Mouse (Mus musculus) heart, postnatal 0 days (tissue): ENCODE results near the gene Galnt6. TPM values are rescaled to one million over a fixed set of nuclear protein-coding genes. Genes with fewer than 3 reads are reported as not detected.

ENCODE experiments used
- ATAC-seq: fragments of 200-750 bp; cut with Nextera tagmentation; 2 replicates; pipeline ENCODE4 v1.8.0; 2017; ENCODE audit warnings: low read depth, moderate number of reproducible peaks, moderate library complexity; ENCODE audit not compliant: insufficient read depth
- DNase-seq: peaks from one replicate; pipeline ENCODE4 v3.0.0-alpha.2; 2016; ENCODE audit warnings: low spot score
- H3K27ac ChIP-seq: fragments of 300-500 bp; sonication (generic); 2 replicates; pipeline ENCODE4 v1.5.1; 2014; ENCODE audit warnings: low read depth, mild to moderate bottlenecking
- H3K27me3 ChIP-seq: fragments of 300-500 bp; sonication (generic); 2 replicates; pipeline ENCODE4 v1.6.1; 2014; ENCODE audit warnings: low read length, mixed read lengths; ENCODE audit not compliant: control insufficient read depth, insufficient read depth
- H3K36me3 ChIP-seq: fragments of 300-500 bp; sonication (generic); replicated peaks from 2 replicates; pipeline ENCODE4 v1.6.1; 2014; ENCODE audit warnings: low read length, mixed read lengths; ENCODE audit not compliant: control insufficient read depth, insufficient read depth
- H3K4me1 ChIP-seq: fragments of 300-500 bp; sonication (generic); 2 replicates; pipeline ENCODE4 v1.6.1; 2014; ENCODE audit warnings: antibody characterized with exemption; ENCODE audit not compliant: control insufficient read depth, insufficient read depth
- H3K4me2 ChIP-seq: fragments of 300-500 bp; sonication (generic); 2 replicates; pipeline ENCODE4 v1.6.1; 2014; ENCODE audit warnings: low read depth, mild to moderate bottlenecking, low read length, moderate library complexity
- H3K4me3 ChIP-seq: fragments of 300-500 bp; sonication (generic); 2 replicates; pipeline ENCODE4 v1.5.1; 2014; ENCODE audit warnings: low read depth, low read length
- H3K9ac ChIP-seq: fragments of 300-500 bp; sonication (generic); replicated peaks from 2 replicates; pipeline ENCODE4 v1.6.1; 2014; ENCODE audit warnings: low read depth, low read length, mixed read lengths
- H3K9me3 ChIP-seq: fragments of 300-500 bp; sonication (generic); replicated peaks from 2 replicates; pipeline ENCODE4 v1.6.1; 2016; ENCODE audit warnings: low read length; ENCODE audit not compliant: control insufficient read depth
- CTCF ChIP-seq: IDR thresholded peaks from 2 replicates; pipeline ENCODE4 v1.5.1; 2016; ENCODE audit warnings: antibody characterized with exemption, control low read depth, low read depth
- EP300 ChIP-seq: IDR thresholded peaks from 2 replicates; pipeline ENCODE4 v1.6.1; 2016; ENCODE audit warnings: antibody characterized with exemption, low read depth
- WGBS: fragments of 180-500 bp; shearing (Covaris S2); extraction: QIAGEN DNeasy Blood & Tissue Kit; methylation state at CpG from one replicate; pipeline ENCODE4 v1.1.7; 2014; 5-methylcytosine and 5-hydroxymethylcytosine counted together
- polyA plus RNA-seq: library from polyadenylated mRNA; unstranded; fragments of >200 nt; fragmentation: Nextera tagmentation; extraction: Ambion mirVana; gene quantifications from 2 replicates; pipeline ENCODE4 v1.2.1, GENCODE M21; 2015
- total RNA-seq: library from RNA; depleted of rRNA; stranded (reverse); fragments of >200 nt; gene quantifications from 2 replicates; pipeline ENCODE4 v1.2.3, GENCODE M21; 2014; ENCODE audit warnings: low replicate concordance

The Galnt6 gene
- total and polyA plus RNA-seq, 2 experiments from 2014 or later: 0.46 to 0.92 TPM

DNA sequence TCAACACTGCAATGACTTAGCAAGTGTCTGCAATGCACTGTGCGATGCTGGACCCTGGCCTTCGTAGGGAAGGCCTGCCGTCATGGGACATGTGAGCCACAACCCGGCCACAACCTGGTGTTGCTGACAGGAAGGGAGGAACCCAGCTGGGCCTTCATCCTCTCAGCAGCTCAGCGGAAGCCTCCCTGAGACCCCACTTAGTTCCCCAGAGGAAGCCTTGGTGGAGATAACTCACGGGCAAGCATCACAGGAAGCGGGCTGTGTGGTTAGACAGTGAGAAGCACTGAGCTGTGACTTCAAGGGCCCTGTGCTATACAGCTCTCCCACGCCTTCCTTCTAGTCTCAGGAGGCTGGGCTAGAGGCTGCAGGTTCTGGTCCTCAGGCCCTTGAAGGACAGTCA is 22.9 kb downstream of the Galnt6 start:
- peaks cover 12% of the 10 kb centered on the region for H3K27me3 ChIP-seq
- no peak overlapping the region for H3K4me3 ChIP-seq
- ATAC-seq: peak; percentile 44; the same call in 1 of the 2 replicates
- 42% methylated on average over 8 of the region's 8 CpGs for WGBS
- no peak for DNase-seq
- H3K9ac ChIP-seq: no peak overlapping the region
- H3K27ac ChIP-seq: 0 out of 2 replicates have a peak overlapping the region, but pooled peaks have one; percentile 3
- no peaks in the 10 kb centered on the region for H3K36me3 ChIP-seq
- no peaks in the 10 kb centered on the region for H3K4me1 ChIP-seq
- no peaks in the 10 kb centered on the region for H3K9me3 ChIP-seq
- H3K4me2 ChIP-seq: no peak overlapping the region
- no peak for TF ChIP-seq EP300
- no peak for TF ChIP-seq CTCF

DNA sequence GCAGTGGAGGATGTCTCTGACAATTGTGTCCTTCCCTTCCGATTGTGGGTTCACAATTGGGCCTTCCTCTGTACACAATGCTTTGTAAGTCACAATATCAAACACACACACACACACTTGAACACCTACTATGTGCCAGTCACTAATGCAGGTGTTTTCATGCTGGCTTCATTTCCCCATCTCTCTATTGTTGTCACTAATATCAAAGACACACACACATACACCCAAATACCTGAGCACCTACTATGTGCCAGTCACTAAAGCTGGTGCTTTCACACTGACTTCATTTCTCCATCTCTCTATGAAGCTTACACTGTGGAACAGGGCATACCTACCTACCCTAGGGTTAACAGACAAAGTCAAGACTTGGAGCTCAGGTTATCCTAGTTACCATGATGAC is 23.8 kb downstream of the Galnt6 start:
- Histone ChIP-seq H3K4me3 (no peak overlapping the region), H3K9me3 (no peaks in the 10 kb centered on the region), H3K36me3 (no peaks in the 10 kb centered on the region), H3K4me1 (no peaks in the 10 kb centered on the region), H3K27ac (no peak overlapping the region), H3K27me3 (peaks cover 12% of the 10 kb centered on the region), H3K9ac (no peak overlapping the region), H3K4me2 (no peak overlapping the region)
- WGBS: 80% methylated on average over 1 of the region's 1 CpGs
- DNase-seq (no peak), ATAC-seq (no peak)
- TF ChIP-seq EP300: no peak
- no peak for TF ChIP-seq CTCF

DNA sequence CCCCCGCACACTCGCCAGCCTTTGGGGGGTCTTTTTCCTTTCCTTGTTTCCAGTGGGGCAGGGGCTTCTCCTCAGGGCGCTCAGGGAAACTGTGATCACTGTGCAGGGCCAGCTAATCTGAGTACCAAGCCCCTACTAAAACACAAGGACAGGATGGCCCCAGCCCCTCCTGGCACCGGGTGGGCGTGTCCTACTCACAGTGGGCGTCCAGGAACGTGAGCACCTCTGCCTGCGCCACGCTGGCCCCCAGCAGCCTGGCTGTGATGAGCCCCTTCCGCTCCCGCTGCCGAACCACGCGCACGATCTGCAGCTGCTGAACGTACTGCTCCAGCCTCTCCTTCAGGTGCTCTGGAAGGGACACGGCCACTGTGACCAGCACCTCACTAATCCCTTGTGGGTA is 25.3 kb downstream of the Galnt6 start:
- no peak for TF ChIP-seq EP300
- TF ChIP-seq CTCF: no peak
- H3K4me1 ChIP-seq: no peaks in the 10 kb centered on the region
- H3K27me3 ChIP-seq: peaks cover 12% of the 10 kb centered on the region
- DNase-seq (no peak), ATAC-seq (no peak)
- H3K36me3 ChIP-seq: no peaks in the 10 kb centered on the region
- no peak overlapping the region; the same call in 1 of the 2 replicates for H3K9ac ChIP-seq
- H3K27ac ChIP-seq: no peak overlapping the region
- H3K4me3 ChIP-seq: no peak overlapping the region
- H3K4me2 ChIP-seq: no peak overlapping the region
- whole genome bisulfite sequencing: 10% methylated on average over 17 of the region's 17 CpGs
- H3K9me3 ChIP-seq: no peaks in the 10 kb centered on the region

DNA sequence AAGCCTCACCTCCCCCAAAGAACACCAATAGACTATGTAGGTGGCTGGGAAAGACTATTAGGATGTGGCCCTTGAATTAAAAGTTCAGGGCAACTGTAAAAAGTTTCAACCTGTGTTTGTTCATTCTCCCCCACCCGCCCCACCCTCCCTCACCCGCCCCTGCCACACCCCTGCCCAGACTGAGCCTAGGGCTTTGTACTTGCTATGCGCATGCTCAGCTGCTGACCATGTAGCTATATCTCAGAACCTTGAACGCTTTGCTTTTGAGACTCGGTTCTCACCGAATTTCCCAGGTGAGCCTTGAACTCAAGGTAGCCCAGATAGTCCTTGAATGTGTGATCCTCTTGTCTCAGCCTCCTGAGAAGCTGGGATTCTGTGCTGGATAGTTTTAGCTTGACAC is 27.3 kb downstream of the Galnt6 start:
- Histone ChIP-seq H3K36me3 (no peaks in the 10 kb centered on the region), H3K4me1 (no peaks in the 10 kb centered on the region), H3K9me3 (no peaks in the 10 kb centered on the region), H3K4me3 (no peak overlapping the region), H3K27me3 (peaks cover 12% of the 10 kb centered on the region), H3K27ac (no peak overlapping the region), H3K9ac (no peak overlapping the region), H3K4me2 (no peak overlapping the region)
- TF ChIP-seq CTCF: no peak
- no peak for TF ChIP-seq EP300
- no peak for ATAC-seq
- DNase-seq: no peak
- 68% methylated on average over 6 of the region's 6 CpGs for WGBS

DNA sequence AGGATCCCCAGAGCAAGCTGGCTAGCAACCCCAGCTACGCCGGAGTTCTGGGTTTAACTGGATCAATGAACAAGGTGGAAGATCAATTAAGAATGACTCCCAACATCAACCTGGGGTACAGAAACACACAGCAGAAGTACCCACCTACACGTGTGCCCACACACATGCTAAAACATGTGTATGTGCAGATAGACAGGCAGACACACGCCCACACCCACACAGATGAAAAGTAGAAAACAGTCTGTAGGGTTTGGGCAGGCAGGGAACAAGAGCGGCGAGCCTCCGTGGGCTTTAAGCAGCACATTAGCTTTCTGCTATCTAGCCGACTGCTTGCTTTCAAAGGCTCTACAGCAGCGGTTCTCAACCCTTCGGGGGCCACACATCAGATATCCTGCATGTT is 28.1 kb downstream of the Galnt6 start:
- H3K27me3 ChIP-seq: peaks cover 12% of the 10 kb centered on the region
- no peak overlapping the region for H3K4me3 ChIP-seq
- no peaks in the 10 kb centered on the region for H3K4me1 ChIP-seq
- no peak overlapping the region for H3K4me2 ChIP-seq
- ATAC-seq (no peak), DNase-seq (no peak)
- no peak for TF ChIP-seq CTCF
- TF ChIP-seq EP300: no peak
- whole genome bisulfite sequencing: 54% methylated on average over 10 of the region's 10 CpGs
- no peak overlapping the region for H3K9ac ChIP-seq
- H3K27ac ChIP-seq: no peak overlapping the region
- no peaks in the 10 kb centered on the region for H3K36me3 ChIP-seq
- no peaks in the 10 kb centered on the region for H3K9me3 ChIP-seq

DNA sequence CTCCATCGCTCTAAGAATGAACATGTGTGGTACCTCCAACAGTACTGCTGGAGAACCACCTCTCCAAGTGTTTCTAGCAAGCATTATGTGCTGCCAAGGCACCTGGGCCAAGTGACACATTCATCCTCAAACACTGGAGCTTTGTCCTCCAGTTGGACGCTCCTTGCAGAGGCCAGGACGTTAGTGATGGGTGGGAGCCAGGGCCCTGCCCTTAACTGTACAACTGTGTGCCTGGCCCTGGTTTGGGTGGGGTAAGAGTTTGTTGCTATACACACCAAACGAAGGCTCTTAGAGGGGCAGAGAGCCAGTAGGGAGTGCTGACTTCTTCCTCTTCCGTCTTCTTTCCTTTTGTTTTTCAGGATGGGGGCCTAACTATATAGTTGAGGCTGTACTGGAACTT is 28.8 kb downstream of the Galnt6 start:
- Histone ChIP-seq H3K4me2 (no peak overlapping the region), H3K4me3 (no peak overlapping the region), H3K27ac (no peak overlapping the region), H3K9ac (no peak overlapping the region), H3K4me1 (no peaks in the 10 kb centered on the region), H3K9me3 (no peaks in the 10 kb centered on the region), H3K27me3 (peaks cover 12% of the 10 kb centered on the region), H3K36me3 (no peaks in the 10 kb centered on the region)
- WGBS: 66% methylated on average over 5 of the region's 5 CpGs
- ATAC-seq: no peak
- TF ChIP-seq CTCF (no peak), EP300 (no peak)
- no peak for DNase-seq
